Mouse (Mus musculus): Measurements from ENCODE around the gene Park7. TPM values are rescaled to one million over a fixed set of nuclear protein-coding genes. Genes with fewer than 3 reads are reported as not detected.
A peak's percentile ranks its signal among the peaks of the same experiment; 100 is the strongest.

Gene Park7
- polyA plus RNA-seq, 1 experiment from 2014 or later, result 419 TPM

- 45% methylated on average over 8 of the region's 8 CpGs for WGBS
- DNase-seq (ENCODE audit: low spot score) (no peak), ATAC-seq (replicated peaks; ENCODE audit: low FRiP score, low read depth) (no peak)
- H3K4me2 ChIP-seq (ENCODE audit: low read length), result no peak overlapping the region
- no peak overlapping the region for H3K9ac ChIP-seq (ENCODE audit: low read depth, low read length)
- H3K36me3 ChIP-seq (ENCODE audit: insufficient read depth, low read length), result peaks cover 25% of the 10 kb centered on the region; the same call in 1 of the 2 replicates
- no peaks in the 10 kb centered on the region for H3K4me1 ChIP-seq (replicated peaks; ENCODE audit: insufficient read depth, low read length)
- TF ChIP-seq CTCF (IDR thresholded peaks at IDR 0.05; ENCODE audit: low read depth), result no peak
- H3K9me3 ChIP-seq (replicated peaks; ENCODE audit: low read length), result no peaks in the 10 kb centered on the region
- H3K27ac ChIP-seq, result no peak overlapping the region
- no peaks in the 10 kb centered on the region for H3K27me3 ChIP-seq (ENCODE audit: insufficient read depth, low read length)
- no peak overlapping the region for H3K4me3 ChIP-seq (replicated peaks; ENCODE audit: low read depth, low read length)
These were observed 51.4 kb downstream of the Park7 start for GRCm38 (mm10) chr4:150862626-150863375.

GRCm38 (mm10) chr4:150861161-150861560 is 53.1 kb downstream of the Park7 start:
- H3K36me3 ChIP-seq (ENCODE audit: insufficient read depth, low read length), result peaks cover 11% of the 10 kb centered on the region; the same call in 1 of the 2 replicates
- no peak overlapping the region for H3K9ac ChIP-seq (ENCODE audit: low read depth, low read length)
- no peaks in the 10 kb centered on the region for H3K9me3 ChIP-seq (replicated peaks; ENCODE audit: low read length)
- no peak for TF ChIP-seq CTCF (IDR thresholded peaks at IDR 0.05; ENCODE audit: low read depth)
- no peak for ATAC-seq (replicated peaks; ENCODE audit: low FRiP score, low read depth)
- WGBS, result 91% methylated on average over 2 of the region's 2 CpGs
- no peak overlapping the region for H3K4me3 ChIP-seq (replicated peaks; ENCODE audit: low read depth, low read length)
- H3K4me1 ChIP-seq (replicated peaks; ENCODE audit: insufficient read depth, low read length), result no peaks in the 10 kb centered on the region
- no peaks in the 10 kb centered on the region for H3K27me3 ChIP-seq (ENCODE audit: insufficient read depth, low read length)
- 0 out of 2 replicates have a peak overlapping the region, but pooled peaks have one; percentile 16 for H3K27ac ChIP-seq
- H3K4me2 ChIP-seq (ENCODE audit: low read length), result no peak overlapping the region
- no peak for DNase-seq (ENCODE audit: low spot score)

GRCm38 (mm10) chr4:150860526-150860925 is 53.7 kb downstream of the Park7 start:
- no peak overlapping the region for H3K4me3 ChIP-seq (replicated peaks; ENCODE audit: low read depth, low read length)
- no peak overlapping the region for H3K9ac ChIP-seq (ENCODE audit: low read depth, low read length)
- no peak overlapping the region for H3K27ac ChIP-seq
- H3K4me1 ChIP-seq (replicated peaks; ENCODE audit: insufficient read depth, low read length), result no peaks in the 10 kb centered on the region
- H3K4me2 ChIP-seq (ENCODE audit: low read length), result no peak overlapping the region
- WGBS, result 71% methylated on average over 4 of the region's 4 CpGs
- H3K36me3 ChIP-seq (ENCODE audit: insufficient read depth, low read length), result peaks cover 5% of the 10 kb centered on the region; the same call in 1 of the 2 replicates
- ATAC-seq (replicated peaks; ENCODE audit: low FRiP score, low read depth) (no peak), DNase-seq (ENCODE audit: low spot score) (no peak)
- TF ChIP-seq CTCF (IDR thresholded peaks at IDR 0.05; ENCODE audit: low read depth), result no peak
- no peaks in the 10 kb centered on the region for H3K9me3 ChIP-seq (replicated peaks; ENCODE audit: low read length)
- no peaks in the 10 kb centered on the region for H3K27me3 ChIP-seq (ENCODE audit: insufficient read depth, low read length)

GRCm38 (mm10) chr4:150855346-150855745 is 58.9 kb downstream of the Park7 start:
- H3K4me3 ChIP-seq (replicated peaks; ENCODE audit: low read depth, low read length), result peak overlapping the region; percentile 94
- WGBS, result under 1% methylated on average over 29 of the region's 43 CpGs
- TF ChIP-seq CTCF (IDR thresholded peaks at IDR 0.05; ENCODE audit: low read depth), result no peak
- peak overlapping the region; percentile 99 for H3K9ac ChIP-seq (ENCODE audit: low read depth, low read length)
- DNase-seq (ENCODE audit: low spot score) (peak; percentile 40), ATAC-seq (replicated peaks; ENCODE audit: low FRiP score, low read depth) (peak; percentile 46; the same call in 1 of the 2 replicates)
- no peaks in the 10 kb centered on the region for H3K9me3 ChIP-seq (replicated peaks; ENCODE audit: low read length)
- no peaks in the 10 kb centered on the region for H3K27me3 ChIP-seq (ENCODE audit: insufficient read depth, low read length)
- peak overlapping the region; percentile 78 for H3K4me2 ChIP-seq (ENCODE audit: low read length)
- peak overlapping the region; percentile 99 for H3K27ac ChIP-seq
- H3K4me1 ChIP-seq (replicated peaks; ENCODE audit: insufficient read depth, low read length), result peaks cover 4% of the 10 kb centered on the region; the same call in 1 of the 2 replicates
- no peaks in the 10 kb centered on the region for H3K36me3 ChIP-seq (ENCODE audit: insufficient read depth, low read length)

- H3K4me1 ChIP-seq (replicated peaks; ENCODE audit: insufficient read depth, low read length), result peaks cover 4% of the 10 kb centered on the region; the same call in 1 of the 2 replicates
- H3K4me3 ChIP-seq (replicated peaks; ENCODE audit: low read depth, low read length), result peak overlapping the region; percentile 94
- H3K27me3 ChIP-seq (ENCODE audit: insufficient read depth, low read length), result no peaks in the 10 kb centered on the region
- ATAC-seq (replicated peaks; ENCODE audit: low FRiP score, low read depth) (peak; percentile 89), DNase-seq (ENCODE audit: low spot score) (peak; percentile 97)
- peak overlapping the region; percentile 78 for H3K4me2 ChIP-seq (ENCODE audit: low read length)
- no peaks in the 10 kb centered on the region for H3K9me3 ChIP-seq (replicated peaks; ENCODE audit: low read length)
- H3K36me3 ChIP-seq (ENCODE audit: insufficient read depth, low read length), result no peaks in the 10 kb centered on the region
- under 1% methylated on average over 56 of the region's 59 CpGs for WGBS
- H3K27ac ChIP-seq, result peak overlapping the region; percentile 99
- peak; percentile 64 for TF ChIP-seq CTCF (IDR thresholded peaks at IDR 0.05; ENCODE audit: low read depth)
- H3K9ac ChIP-seq (ENCODE audit: low read depth, low read length), result peak overlapping the region; percentile 99
These were observed 59.4 kb downstream of the Park7 start for GRCm38 (mm10) chr4:150854839-150855246.

- Histone ChIP-seq H3K4me1 (replicated peaks; ENCODE audit: insufficient read depth, low read length) (peaks cover 4% of the 10 kb centered on the region; the same call in 1 of the 2 replicates), H3K36me3 (ENCODE audit: insufficient read depth, low read length) (no peaks in the 10 kb centered on the region), H3K27ac (peak within 1 kb of the TSS; percentile 78), H3K9me3 (replicated peaks; ENCODE audit: low read length) (no peaks in the 10 kb centered on the region), H3K9ac (ENCODE audit: low read depth, low read length) (peak within 1 kb of the TSS; percentile 48; the same call in 1 of the 2 replicates), H3K4me3 (replicated peaks; ENCODE audit: low read depth, low read length) (peak within 1 kb of the TSS; percentile 94; the same call in 1 of the 2 replicates), H3K4me2 (ENCODE audit: low read length) (peak within 1 kb of the TSS; percentile 78), H3K27me3 (ENCODE audit: insufficient read depth, low read length) (no peaks in the 10 kb centered on the region)
- TF ChIP-seq CTCF (IDR thresholded peaks at IDR 0.05; ENCODE audit: low read depth), result no peak
- WGBS, result 42% methylated on average over 13 of the region's 13 CpGs
- ATAC-seq (replicated peaks; ENCODE audit: low FRiP score, low read depth) (peak; percentile 61), DNase-seq (ENCODE audit: low spot score) (peak; percentile 39)
These were observed 60.4 kb downstream of the Park7 start, which contains the start of gene Errfi1 for GRCm38 (mm10) chr4:150853680-150854461. TSS of gene Errfi1 (plus strand) at chr4:150853919.

All from kidney, postnatal 0 days (tissue).